Mouse (Mus musculus): ENCODE measurements around the gene Sirt7. TPM values are rescaled to one million over a fixed set of nuclear protein-coding genes. Genes with fewer than 3 reads are reported as not detected.
A peak's percentile ranks its signal among the peaks of the same experiment; 100 is the strongest.

Gene Sirt7
- total and polyA plus RNA-seq, 3 experiments = 74.4 to 91.3 (median 75.2) TPM

DNA sequence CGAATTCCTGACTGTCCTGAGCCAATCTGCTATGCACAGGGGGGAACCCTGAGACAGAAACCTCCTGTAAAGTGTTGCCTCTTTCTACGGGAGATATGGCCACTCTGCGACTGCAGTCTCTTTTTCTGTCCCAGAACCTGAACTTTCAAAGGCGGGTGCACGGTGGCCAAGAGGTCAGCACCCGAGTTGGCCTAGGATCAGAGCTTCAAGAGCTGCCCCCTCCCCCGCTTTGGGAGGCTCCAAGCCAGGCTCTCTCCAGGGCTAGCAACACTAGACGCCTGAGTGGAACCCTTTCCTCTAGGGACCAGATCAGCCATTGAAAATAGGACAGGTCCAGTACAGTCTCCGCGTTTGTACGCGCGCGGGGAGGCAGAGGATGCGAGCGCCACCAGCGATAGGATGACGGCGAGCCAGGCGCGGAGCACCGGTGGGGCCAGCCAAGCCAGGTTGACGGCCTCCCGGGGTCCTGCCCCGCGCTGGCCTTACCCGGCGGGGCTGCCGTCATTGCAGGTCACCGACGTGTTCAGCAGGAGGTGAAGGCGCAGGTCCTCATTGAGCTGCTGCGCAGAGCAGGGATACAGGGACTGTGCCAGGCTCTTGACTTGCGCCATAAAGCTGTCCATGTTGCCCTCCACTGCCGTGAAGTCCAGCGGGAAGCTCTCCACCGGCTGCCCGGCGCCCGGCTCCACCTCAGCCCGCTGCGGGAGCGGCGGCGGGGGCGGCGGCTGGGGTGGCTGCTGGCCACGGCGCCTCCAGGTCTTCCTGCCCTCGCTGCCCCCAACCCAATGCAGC lies 34.7 kb upstream of the Sirt7 start:
- Histone ChIP-seq H3K27ac (ENCODE audit: insufficient read depth, low read depth) (no peak overlapping the region), H3K79me2 (replicated peaks; ENCODE audit: control insufficient read depth, extremely low read depth, insufficient read depth, poor library complexity, severe bottlenecking) (no peaks in the 10 kb centered on the region), H3K4me3 (replicated peaks in 1 of 3; ENCODE audit: low read depth in 2 of 3, low read length in 2 of 3, poor library complexity in 1 of 3) (no peak overlapping the region), H3K4me2 (ENCODE audit: insufficient read depth, low read depth, poor library complexity, severe bottlenecking) (no peak overlapping the region), H3K36me3 (replicated peaks in 1 of 2; ENCODE audit: control insufficient read depth in 1 of 2, insufficient read depth in 1 of 2, low read length in 1 of 2) (no peaks in the 10 kb centered on the region), H3K4me1 (ENCODE audit: control insufficient read depth in 1 of 2, insufficient read depth in 2 of 2) (peaks cover 0 to 10% of the 10 kb centered on the region in 2 experiments; a peak in 2 of 4 replicates), H3K9ac (ENCODE audit: insufficient read depth, low read depth) (no peak overlapping the region), H3K9me3 (replicated peaks; ENCODE audit: low read length) (peaks cover 7% of the 10 kb centered on the region), H3K27me3 (replicated peaks) (peaks cover 71% of the 10 kb centered on the region)
- dilution Hi-C loops (cut with MboI; ENCODE audit: extremely low pct_ligation_motif_present, extremely low pct_unique_long_range_greater_than_20kb, low sequenced_read_pairs) = no loop called here
- TF ChIP-seq USF2 (conservative IDR thresholded peaks at IDR 0.05; ENCODE audit: low read depth, low read length) = no peak
- TF ChIP-seq TBP (conservative IDR thresholded peaks at IDR 0.05; ENCODE audit: low read depth, low read length) = no peak
- no peak for TF ChIP-seq MAX (IDR thresholded peaks at IDR 0.05; ENCODE audit: low read length)
- no peak for TF ChIP-seq ZMIZ1 (IDR thresholded peaks at IDR 0.05; ENCODE audit: low read depth, low read length)
- no peak for TF ChIP-seq GABPA (IDR thresholded peaks at IDR 0.05; ENCODE audit: insufficient replicate concordance, low read depth, low read length)
- no peak for TF ChIP-seq ZC3H11A (IDR thresholded peaks at IDR 0.05; ENCODE audit: low read depth, low read length)
- no peak for TF ChIP-seq ELF1 (IDR thresholded peaks at IDR 0.05; ENCODE audit: low read depth, low read length)
- no peak for TF ChIP-seq SIN3A (IDR thresholded peaks at IDR 0.05; ENCODE audit: low read length)
- no peak for TF ChIP-seq KAT2A (IDR thresholded peaks at IDR 0.05; ENCODE audit: insufficient replicate concordance, low read length)
- TF ChIP-seq PAX5 (IDR thresholded peaks at IDR 0.05; ENCODE audit: low read length) = no peak
- TF ChIP-seq E2F4 (IDR thresholded peaks at IDR 0.05; ENCODE audit: insufficient replicate concordance, low read depth, low read length) = no peak
- TF ChIP-seq MXI1 (IDR thresholded peaks at IDR 0.05; ENCODE audit: low read depth, low read length) = no peak
- TF ChIP-seq USF1 (IDR thresholded peaks at IDR 0.05; ENCODE audit: low read depth, low read length) = no peak
- no peak for TF ChIP-seq CHD2 (IDR thresholded peaks at IDR 0.05; ENCODE audit: low read length)
- no peak for TF ChIP-seq CHD1 (IDR thresholded peaks at IDR 0.05; ENCODE audit: low read depth, low read length)
- no peak for TF ChIP-seq TCF12 (IDR thresholded peaks at IDR 0.05; ENCODE audit: low read depth, low read length)
- TF ChIP-seq JUN (IDR thresholded peaks at IDR 0.05; ENCODE audit: insufficient read depth, low read depth, low read length) = no peak
- no peak for DNase-seq (ENCODE audit: extremely low read depth)
- in situ Hi-C loops (cut with MboI; ENCODE audit: low pct_ligation_motif_present, low pct_unique_long_range_greater_than_20kb, low sequenced_read_pairs) = no loop called here

DNA sequence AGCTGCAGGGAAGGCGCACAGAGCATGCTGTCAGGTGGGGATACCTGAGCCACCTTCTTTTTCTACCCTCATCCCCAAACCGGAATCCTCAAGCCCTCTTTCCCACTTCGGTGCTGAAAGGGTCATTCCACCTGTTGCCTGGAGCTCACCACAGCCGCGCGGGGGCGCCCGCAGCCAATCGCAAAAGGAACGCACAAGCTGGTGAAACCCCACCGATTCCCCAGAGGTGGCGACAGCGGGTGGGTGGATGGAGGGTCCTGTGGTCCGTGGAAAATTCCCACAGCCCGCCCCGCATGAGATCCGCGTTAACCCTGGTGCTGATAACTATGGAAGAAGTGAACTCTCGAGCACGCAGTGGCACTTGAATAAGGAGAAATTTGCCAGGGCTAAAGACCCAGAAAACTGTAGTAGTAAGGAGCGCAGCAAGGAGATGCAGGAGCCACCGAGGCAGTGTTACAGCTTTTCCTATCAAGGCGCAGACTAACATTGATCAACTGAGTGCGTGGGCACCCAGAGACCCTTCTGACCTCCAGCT lies 33.9 kb upstream of the Sirt7 start:
- dilution Hi-C loops (cut with MboI; ENCODE audit: extremely low pct_ligation_motif_present, extremely low pct_unique_long_range_greater_than_20kb, low sequenced_read_pairs) = no loop called here
- Histone ChIP-seq H3K4me3 (replicated peaks in 1 of 3; ENCODE audit: low read depth in 2 of 3, low read length in 2 of 3, poor library complexity in 1 of 3) (no peak overlapping the region), H3K4me1 (ENCODE audit: control insufficient read depth in 1 of 2, insufficient read depth in 2 of 2) (peaks cover 0 to 13% of the 10 kb centered on the region in 2 experiments; a peak in 3 of 4 replicates), H3K9ac (ENCODE audit: insufficient read depth, low read depth) (no peak overlapping the region), H3K4me2 (ENCODE audit: insufficient read depth, low read depth, poor library complexity, severe bottlenecking) (peak overlapping the region; percentile 39), H3K36me3 (replicated peaks in 1 of 2; ENCODE audit: control insufficient read depth in 1 of 2, insufficient read depth in 1 of 2, low read length in 1 of 2) (no peaks in the 10 kb centered on the region), H3K9me3 (replicated peaks; ENCODE audit: low read length) (peaks cover 7% of the 10 kb centered on the region), H3K27ac (ENCODE audit: insufficient read depth, low read depth) (no peak overlapping the region), H3K27me3 (replicated peaks) (peaks cover 74% of the 10 kb centered on the region), H3K79me2 (replicated peaks; ENCODE audit: control insufficient read depth, extremely low read depth, insufficient read depth, poor library complexity, severe bottlenecking) (no peaks in the 10 kb centered on the region)
- in situ Hi-C loops (cut with MboI; ENCODE audit: low pct_ligation_motif_present, low pct_unique_long_range_greater_than_20kb, low sequenced_read_pairs) = no loop called here
- DNase-seq (ENCODE audit: extremely low read depth) = peak; percentile 67
- no peak; the same call in 1 of the 2 replicates for TF ChIP-seq BHLHE40 (IDR thresholded peaks at IDR 0.05; ENCODE audit: low read depth, low read length)
- 0 out of 2 replicates have a peak, but pooled peaks have one; percentile 47 for TF ChIP-seq TCF12 (IDR thresholded peaks at IDR 0.05; ENCODE audit: low read depth, low read length)
- TF ChIP-seq NRF1 (IDR thresholded peaks at IDR 0.05; ENCODE audit: low read depth, low read length) = no peak
- peak; percentile 93 for TF ChIP-seq RAD21 (IDR thresholded peaks at IDR 0.05; ENCODE audit: low read depth, low read length)
- no peak for TF ChIP-seq PAX5 (IDR thresholded peaks at IDR 0.05; ENCODE audit: low read length)
- TF ChIP-seq TBP (conservative IDR thresholded peaks at IDR 0.05; ENCODE audit: low read depth, low read length) = no peak
- TF ChIP-seq MAX (IDR thresholded peaks at IDR 0.05; ENCODE audit: low read length) = peak; percentile 50; the same call in 1 of the 2 replicates
- TF ChIP-seq POLR2A (IDR thresholded peaks at IDR 0.05; ENCODE audit: low read depth, low read length) = no peak
- peak; percentile 58; the same call in 1 of the 2 replicates for TF ChIP-seq MAZ (IDR thresholded peaks at IDR 0.05; ENCODE audit: low read depth, low read length)
- peak; percentile 62 for TF ChIP-seq MXI1 (IDR thresholded peaks at IDR 0.05; ENCODE audit: low read depth, low read length)
- no peak for TF ChIP-seq ZNF384 (IDR thresholded peaks at IDR 0.05; ENCODE audit: low read depth, low read length)
- 0 out of 2 replicates have a peak, but pooled peaks have one; percentile 37 for TF ChIP-seq RCOR1 (conservative IDR thresholded peaks at IDR 0.05; ENCODE audit: low read depth, low read length)
- TF ChIP-seq ZC3H11A (IDR thresholded peaks at IDR 0.05; ENCODE audit: low read depth, low read length) = peak; percentile 77
- peak; percentile 36; the same call in 1 of the 2 replicates for TF ChIP-seq HCFC1 (IDR thresholded peaks at IDR 0.05; ENCODE audit: low read depth, low read length)
- no peak for TF ChIP-seq MYC (IDR thresholded peaks at IDR 0.05; ENCODE audit: low read depth, low read length)
- 0 out of 2 replicates have a peak, but pooled peaks have one; percentile 26 for TF ChIP-seq CHD2 (IDR thresholded peaks at IDR 0.05; ENCODE audit: low read length)
- no peak for TF ChIP-seq JUN (IDR thresholded peaks at IDR 0.05; ENCODE audit: insufficient read depth, low read depth, low read length)
- peak; percentile 57; the same call in 1 of the 2 replicates for TF ChIP-seq IRF4 (IDR thresholded peaks at IDR 0.05; ENCODE audit: low read depth, low read length)
- no peak for TF ChIP-seq E2F4 (IDR thresholded peaks at IDR 0.05; ENCODE audit: insufficient replicate concordance, low read depth, low read length)
- TF ChIP-seq ETS1 (conservative IDR thresholded peaks at IDR 0.05; ENCODE audit: low read depth, low read length) = no peak
- no peak for TF ChIP-seq USF2 (conservative IDR thresholded peaks at IDR 0.05; ENCODE audit: low read depth, low read length)

Data from CH12.LX (cell line).